Mouse (Mus musculus): Measurements from ENCODE around the gene Galnt2.

Gene Galnt2

DNA sequence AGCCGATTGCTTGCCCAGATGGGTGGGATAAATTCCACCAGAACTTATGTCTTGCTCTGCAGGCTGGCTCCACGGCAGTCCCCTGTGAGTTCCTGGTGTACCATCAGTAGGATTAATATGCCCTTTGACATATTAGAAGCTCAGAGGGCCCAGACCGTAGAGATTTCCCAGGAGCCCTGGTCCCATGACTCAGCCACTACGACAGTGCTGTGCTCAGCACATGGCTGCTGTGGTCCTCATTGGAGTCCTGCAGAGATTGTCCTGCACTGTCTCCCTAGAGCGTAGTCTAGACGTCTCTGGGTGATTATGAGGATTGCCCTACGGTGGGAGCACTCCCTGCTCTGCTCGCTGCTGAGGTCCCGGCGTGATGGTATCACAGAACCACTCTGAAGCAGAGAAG is 63.7 kb downstream of the Galnt2 start:
- DNase-seq, result no peak

DNA sequence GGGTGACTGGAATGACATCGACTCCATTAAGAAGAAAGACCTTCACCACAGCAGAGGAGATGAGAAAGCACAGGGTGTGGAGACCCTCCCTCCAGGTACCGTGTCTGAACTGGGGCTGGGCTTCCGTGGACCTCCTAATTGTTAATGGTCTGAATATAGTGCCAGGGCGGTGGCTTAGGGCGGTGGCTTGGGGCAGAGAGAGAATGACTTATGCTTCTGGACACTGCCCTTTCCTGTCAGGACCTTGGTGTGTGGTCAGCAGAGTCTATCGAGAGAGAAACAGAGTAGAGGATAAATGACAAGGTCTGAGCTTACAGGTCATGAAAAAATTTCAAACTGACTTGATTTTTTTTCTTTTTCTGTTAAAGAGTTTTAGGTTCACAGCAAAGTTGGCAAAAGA is 64.2 kb downstream of the Galnt2 start:
- no peak for DNase-seq

DNA sequence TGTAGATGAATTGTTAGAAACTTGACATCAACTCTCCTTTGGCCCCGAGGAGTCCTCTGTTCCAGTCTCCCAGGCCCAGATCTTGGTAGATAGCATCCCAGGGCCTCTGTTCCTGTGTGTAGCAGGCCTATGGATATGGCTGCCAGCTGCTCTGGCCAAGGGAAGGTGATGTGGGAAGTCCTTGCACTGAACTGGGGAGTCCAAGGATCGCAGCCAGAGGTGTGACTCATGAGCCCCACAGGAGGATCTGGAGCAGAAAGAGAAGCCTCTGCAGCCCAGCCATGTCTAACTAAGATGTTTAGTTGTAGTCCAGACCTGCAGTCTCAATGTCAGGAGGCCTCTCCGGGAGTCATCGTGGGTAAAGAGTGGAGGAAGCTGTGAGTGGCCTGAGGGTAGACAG is 70.3 kb downstream of the Galnt2 start:
- DNase-seq, result no peak

- no peak for DNase-seq
Observed at GRCm38 (mm10) chr8:124301935-124302555, 70.9 kb downstream of the Galnt2 start.

- DNase-seq, result peak; percentile 59 to 81
Observed at GRCm38 (mm10) chr8:124303211-124303902, 72.2 kb downstream of the Galnt2 start.

DNA sequence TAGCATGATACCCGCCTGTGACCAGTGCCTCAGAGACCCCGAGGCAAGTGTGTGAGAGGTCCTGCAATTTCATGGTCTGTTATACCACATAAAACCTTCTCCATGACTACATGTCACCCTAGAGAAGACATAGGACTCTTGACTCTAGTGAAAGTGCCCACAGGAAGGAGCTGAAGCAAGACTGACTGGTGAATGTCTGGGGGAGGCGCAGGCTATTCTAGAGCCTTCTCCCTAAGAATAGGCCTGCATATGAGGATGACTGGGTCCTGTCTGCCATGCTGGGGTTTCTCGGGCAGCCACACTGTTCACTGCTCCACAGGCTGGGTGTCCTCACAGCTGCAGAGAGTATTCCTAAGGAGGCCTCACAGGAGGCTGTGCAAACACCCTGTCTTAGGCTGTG is 73.0 kb downstream of the Galnt2 start:
- DNase-seq, result no peak

DNA sequence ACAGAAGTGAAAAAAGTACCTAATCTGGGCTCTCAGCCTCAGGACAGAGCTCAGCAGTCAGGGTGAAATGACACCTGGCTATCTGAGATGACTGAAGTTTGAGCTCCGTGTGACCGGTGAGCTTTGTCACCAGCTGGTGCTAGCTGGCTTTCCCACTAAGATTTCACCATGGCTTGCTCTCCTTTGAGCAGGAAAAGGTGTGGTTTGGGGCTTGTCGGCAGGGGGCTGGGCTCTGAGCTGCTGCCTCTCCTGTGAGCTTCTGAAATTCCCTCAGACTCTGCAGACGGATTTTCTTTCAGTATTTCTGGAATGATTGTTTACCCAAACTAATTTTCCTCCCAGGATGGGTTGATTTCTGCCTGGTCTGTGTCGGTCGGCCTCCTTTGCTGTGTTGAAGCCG is 75.4 kb downstream of the Galnt2 start:
- DNase-seq, result no peak

DNA sequence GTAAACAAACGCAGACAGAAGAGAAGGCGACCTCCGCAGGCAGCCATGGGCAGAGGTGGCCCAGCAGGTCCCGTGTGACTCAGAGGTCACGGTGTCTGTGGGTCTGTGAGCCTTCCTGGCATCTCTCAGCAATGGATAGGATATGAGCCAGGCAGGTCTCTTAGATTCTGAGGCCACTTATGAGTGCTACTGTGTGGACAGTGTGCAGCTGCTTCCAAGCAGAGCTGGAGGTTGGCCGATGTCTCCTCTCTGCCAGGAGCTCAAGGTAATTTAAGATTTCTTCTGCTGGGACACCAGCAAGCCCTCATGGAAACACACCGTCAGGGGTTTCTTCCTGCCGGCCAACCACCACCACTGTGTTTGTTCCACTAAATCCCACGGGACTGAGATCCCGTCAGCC is 76.5 kb downstream of the Galnt2 start:
- DNase-seq, result no peak

DNA sequence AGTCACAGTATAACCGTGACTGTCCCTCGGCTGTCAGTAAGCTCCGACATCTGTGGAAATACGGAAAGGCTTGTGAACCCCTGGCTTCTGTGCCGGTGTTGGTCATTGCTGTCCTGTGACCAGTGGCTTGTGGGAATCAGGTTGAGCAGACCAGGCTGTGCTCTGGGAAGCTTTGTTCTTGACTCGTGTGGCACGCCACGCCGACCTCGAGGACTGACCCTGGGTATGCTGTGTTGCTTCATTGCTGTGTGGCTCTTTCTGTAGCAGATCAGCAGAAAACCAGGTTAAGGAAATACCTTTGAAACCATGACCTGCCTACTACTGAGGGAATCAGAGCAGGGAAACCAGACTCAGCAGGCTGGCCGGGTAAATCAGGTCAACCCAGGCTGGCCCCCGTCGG is 79.3 kb downstream of the Galnt2 start:
- peak; percentile 17 to 50 for DNase-seq

- no peak for DNase-seq
Observed at GRCm38 (mm10) chr8:124311111-124311510, 79.9 kb downstream of the Galnt2 start.

DNA sequence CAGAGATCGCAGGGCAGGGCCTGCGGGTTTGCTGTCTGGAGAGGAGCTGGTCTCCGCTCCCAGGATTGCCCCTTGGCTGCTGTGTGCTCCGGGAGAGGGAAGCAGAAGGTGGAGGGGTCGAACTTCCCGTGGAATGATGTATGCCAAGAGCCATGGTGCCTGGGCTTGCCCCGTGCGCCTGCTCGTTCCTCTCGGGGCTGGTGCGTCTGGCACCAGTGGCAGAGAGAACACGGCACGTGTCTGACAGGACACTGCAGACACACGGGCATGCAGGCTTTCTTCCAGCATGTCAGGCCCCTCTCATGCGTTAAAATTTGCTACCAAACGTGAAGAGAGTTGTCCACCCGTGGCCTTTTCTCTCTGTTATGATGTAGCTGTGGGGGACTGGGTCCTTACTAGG is 80.5 kb downstream of the Galnt2 start:
- no peak for DNase-seq

DNA sequence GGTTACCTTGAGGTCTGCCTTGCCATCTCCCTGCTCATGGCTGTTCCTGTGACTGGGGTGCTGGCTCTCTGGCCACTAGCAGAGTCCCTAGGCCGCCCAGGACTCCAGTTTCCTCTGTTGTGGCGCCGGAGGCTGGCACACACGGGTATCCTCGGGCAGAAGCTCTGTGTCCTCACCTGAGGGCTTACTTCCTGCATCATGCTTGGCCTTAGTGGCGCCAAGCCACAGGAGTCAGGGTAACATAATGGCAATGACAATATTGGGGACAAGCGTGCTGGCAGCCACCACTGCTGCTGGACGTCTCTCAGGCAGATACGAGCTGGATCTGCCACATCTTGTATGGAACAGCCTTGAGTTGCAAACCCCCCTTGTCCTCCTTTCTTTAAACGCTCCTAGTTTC is 81.0 kb downstream of the Galnt2 start:
- DNase-seq, result no peak

GRCm38 (mm10) chr8:124314803-124315202 is 83.6 kb downstream of the Galnt2 start:
- DNase-seq, result peak in 1 of 2 experiments; percentile 32

DNA sequence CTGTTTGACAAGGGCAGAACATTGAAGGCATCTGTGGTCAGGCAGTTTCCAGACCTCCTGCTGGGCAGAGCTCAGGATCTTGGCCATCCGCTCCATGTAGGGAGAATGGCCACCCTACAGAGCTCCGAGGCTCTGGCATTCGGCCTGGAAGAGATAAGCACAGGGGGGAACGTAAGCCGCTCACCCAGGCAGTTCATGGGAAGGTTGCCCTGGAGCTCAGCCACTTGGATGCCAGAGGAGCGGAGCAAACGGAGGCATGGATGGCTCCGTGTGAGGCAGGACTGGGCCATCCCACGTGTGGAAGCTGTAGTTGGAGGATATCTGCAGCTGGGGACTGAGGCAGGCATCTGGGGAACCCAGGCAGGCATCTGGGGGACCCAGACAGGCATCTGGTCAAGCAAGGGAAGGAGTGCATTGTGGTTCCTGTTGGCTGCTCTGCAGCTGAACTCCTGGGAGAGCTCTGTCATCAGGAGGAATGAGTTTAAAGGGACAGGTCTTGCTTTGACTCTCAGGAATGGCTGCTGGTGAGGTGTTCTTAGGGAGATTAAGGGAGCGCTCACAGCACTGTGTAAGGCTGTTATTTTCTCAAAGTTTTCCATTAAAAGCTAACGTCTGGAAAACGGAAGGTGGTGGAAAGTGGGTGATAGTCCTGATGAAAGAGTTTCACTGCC is 85.4 kb downstream of the Galnt2 start:
- DNase-seq, result peak; percentile 62 to 75

DNA sequence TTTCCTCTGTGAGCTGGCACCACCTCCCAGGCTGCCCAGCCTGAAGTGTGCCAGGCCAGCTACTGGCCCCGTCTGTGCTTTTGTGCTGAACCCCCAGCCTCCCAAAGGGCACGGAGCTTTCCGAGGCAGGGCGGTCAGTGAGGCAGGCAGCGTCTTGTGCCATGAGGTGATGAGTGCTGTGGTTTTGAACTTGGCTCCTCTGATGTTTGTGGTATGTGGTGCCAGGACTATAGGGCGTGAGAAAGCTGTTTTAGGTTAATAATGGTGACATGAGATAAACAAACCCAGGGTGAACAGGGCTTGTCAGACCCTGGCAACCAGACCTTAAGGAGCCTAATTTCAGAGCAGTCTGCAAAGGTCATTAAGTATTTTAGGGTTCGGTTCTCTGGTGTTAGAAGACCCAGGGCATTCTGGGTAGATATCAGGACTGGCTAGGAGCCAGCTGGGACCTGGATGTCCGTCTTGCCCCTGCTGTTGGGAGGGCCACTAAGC is 86.0 kb downstream of the Galnt2 start:
- DNase-seq, result peak in 1 of 2 experiments; percentile 29

DNA sequence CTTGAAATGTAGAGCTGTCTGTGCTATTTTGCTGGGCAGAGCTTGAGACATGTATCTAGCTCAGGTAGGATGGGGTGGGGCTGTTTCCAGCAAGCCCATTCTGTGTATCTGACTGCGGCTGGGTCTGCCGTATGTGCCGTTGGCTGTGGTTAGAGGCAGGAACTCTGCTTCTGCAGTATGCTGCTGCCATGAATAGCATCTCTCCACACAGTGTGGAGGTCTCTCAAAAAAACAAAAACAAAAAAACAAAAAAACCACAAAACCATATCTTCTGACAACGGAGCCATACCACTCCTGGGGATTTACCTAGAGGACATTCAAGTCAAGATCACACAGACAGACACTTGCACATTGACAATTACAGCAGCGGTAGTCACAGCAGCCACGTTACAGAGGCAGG is 86.6 kb downstream of the Galnt2 start:
- DNase-seq, result no peak

- no peak for DNase-seq
Observed at GRCm38 (mm10) chr8:124318612-124319315, 87.6 kb downstream of the Galnt2 start.

DNA sequence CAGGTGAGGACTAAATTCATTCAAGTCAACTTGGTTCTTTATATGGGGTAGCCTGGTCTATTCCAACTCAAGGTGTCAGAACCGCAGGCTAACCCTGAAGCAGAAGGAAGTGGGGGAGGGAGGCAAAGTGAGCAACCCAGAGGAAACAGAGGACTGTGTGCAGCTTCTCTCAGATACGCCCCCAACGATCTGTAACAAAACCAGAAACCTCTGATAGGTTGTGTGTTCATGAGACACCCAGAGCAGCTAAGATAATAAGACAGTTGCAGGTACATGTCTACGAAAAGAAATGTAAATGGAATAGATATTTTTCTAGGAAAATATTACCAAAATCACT is 88.1 kb downstream of the Galnt2 start:
- no peak for DNase-seq

DNA sequence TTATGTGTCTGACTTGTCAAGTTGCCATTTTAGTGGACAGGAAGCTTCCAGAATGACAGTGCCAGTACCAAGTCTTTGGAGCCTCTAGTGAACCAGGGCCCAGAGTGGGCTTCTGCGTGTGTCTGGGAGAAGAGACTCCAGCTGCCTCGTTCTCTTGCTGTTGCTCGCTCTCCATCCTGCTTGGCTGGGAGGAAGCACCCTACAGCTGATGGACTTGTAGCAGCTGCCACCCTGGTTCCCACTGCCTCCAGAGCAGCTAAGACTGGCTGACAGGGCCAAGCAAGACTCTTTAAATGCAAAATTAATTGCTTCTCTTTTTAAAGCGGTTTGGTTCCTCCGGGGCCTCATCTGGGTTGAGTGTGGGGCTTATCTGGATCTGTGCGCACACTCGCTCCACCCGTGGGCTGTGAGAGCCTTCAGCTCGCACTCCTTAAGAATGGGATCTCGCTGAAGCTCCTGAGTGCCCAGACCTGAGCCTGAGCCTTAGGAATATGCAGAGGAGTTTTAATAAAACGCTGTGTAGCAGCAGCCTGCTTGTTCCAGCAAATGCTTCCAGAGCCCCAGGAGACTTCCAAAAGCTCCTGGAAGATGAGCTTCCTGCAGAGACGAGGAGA is 90.1 kb downstream of the Galnt2 start:
- DNase-seq, result no peak

- no peak for DNase-seq
Observed at GRCm38 (mm10) chr8:124323356-124323755, 92.2 kb downstream of the Galnt2 start.

DNA sequence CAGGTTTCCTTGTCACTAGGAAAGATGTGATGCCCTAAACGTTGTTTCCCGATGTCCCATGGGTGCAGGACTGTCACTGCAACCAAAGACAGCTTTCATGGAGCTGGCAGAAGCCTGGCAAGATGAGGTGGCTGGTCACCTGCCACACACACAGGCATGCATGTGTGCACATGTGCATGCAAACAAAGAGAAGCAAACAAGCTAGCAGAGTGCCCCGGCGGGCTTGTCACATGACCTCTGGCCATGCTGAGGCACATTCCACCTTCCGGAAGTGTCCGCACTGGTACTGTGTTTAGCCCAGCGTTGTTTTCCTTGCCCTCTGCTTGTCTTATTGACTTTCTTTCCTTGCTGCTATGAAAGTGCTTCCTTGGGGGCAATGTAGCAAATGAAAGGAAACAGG is 97.1 kb downstream of the Galnt2 start:
- DNase-seq, result no peak

DNA sequence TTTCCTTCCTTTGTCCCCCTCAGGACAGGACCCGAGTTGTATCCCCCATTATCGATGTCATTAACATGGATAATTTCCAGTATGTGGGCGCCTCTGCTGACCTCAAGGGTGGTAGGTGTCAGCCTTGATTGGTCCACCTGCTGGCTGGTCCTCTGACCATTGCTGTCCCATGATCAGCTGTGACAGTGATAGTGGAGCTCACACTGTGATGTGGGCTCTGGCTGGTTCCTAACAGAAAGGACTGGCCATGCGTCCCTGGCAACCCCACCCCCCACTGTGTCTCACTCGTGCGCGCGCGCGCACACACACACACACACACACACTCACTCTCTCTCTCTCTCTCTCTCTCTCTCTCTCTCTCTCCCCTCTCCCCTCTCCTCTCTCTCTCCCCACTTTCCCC is 98.5 kb downstream of the Galnt2 start:
- no peak for DNase-seq

DNA sequence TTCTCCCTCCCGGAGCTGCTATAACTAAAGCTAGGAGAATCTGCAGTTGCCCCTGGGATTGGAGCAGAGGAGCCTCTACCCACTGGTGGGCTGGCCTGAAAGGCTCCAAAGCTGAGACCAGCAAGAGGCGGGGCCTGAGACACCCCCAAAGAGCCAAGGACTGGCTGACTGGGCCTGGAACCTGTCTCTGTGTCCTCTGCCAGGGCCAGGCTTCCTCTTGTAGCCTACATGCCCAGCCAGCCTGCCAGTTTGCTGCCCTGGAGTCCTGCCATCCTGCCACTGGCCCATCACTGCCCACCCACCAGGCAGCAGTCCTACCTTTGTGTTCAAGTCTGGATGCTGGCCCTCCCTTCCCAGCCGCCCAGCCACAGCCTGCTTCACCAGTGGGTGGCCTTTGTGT is 99.2 kb downstream of the Galnt2 start:
- DNase-seq, result no peak

All from kidney, postnatal 25 days (tissue).